Mouse (Mus musculus) lung, embryonic 15.5 days (tissue): Measurements from ENCODE around the gene 3110040M04Rik. TPM values are rescaled to one million over a fixed set of nuclear protein-coding genes. Genes with fewer than 3 reads are reported as not detected.
"Not testable (repeated sequence)": the region's sequence is repeated elsewhere in the genome, so short reads cannot be mapped to it uniquely, and the experiment has no call there.

Experiments used
- ATAC-seq: fragments of 200-750 bp; cut with Nextera tagmentation; 2 replicates; pipeline ENCODE4 v1.8.0; 2017; ENCODE audit warnings: moderate number of reproducible peaks, borderline replicate concordance; ENCODE audit not compliant: low FRiP score, low TSS enrichment; ENCODE audit errors: extremely low read depth
- H3K27ac ChIP-seq: fragments of 300-500 bp; sonication (generic); 2 replicates; pipeline ENCODE4 v1.5.1; 2015; ENCODE audit warnings: moderate library complexity, mild to moderate bottlenecking, inconsistent platforms
- H3K27me3 ChIP-seq: fragments of 300-500 bp; sonication (generic); 2 replicates; pipeline ENCODE4 v1.6.1; 2015; ENCODE audit warnings: inconsistent platforms
- H3K36me3 ChIP-seq: fragments of 300-500 bp; sonication (generic); 2 replicates; pipeline ENCODE4 v1.6.1; 2015; ENCODE audit warnings: inconsistent platforms
- H3K4me1 ChIP-seq: fragments of 300-500 bp; sonication (generic); 2 replicates; pipeline ENCODE4 v1.6.1; 2015; ENCODE audit warnings: inconsistent platforms
- H3K4me2 ChIP-seq: fragments of 300-500 bp; sonication (generic); 2 replicates; pipeline ENCODE4 v1.6.1; 2015; ENCODE audit warnings: inconsistent platforms, mild to moderate bottlenecking, moderate library complexity
- H3K4me3 ChIP-seq: fragments of 300-500 bp; sonication (generic); 2 replicates; pipeline ENCODE4 v1.5.1; 2015; ENCODE audit warnings: mild to moderate bottlenecking, inconsistent platforms
- H3K9ac ChIP-seq: fragments of 300-500 bp; sonication (generic); 2 replicates; pipeline ENCODE4 v1.6.1; 2015; ENCODE audit warnings: inconsistent platforms
- H3K9me3 ChIP-seq: fragments of 300-500 bp; sonication (generic); 2 replicates; pipeline ENCODE4 v1.6.1; 2016; ENCODE audit warnings: inconsistent platforms
- WGBS: fragments of 180-500 bp; shearing (Covaris S2); methylation state at CpG from one replicate; pipeline ENCODE4 v1.1.7; 2015; 5-methylcytosine and 5-hydroxymethylcytosine counted together
- polyA plus RNA-seq: library from polyadenylated mRNA; unstranded; fragments of >200 nt; fragmentation: Nextera tagmentation; extraction: Ambion mirVana; gene quantifications from 2 replicates; pipeline ENCODE4 v1.2.1, GENCODE M21; 2015

The 3110040M04Rik gene
- polyA plus RNA-seq: not detected in 2 replicates

DNA sequence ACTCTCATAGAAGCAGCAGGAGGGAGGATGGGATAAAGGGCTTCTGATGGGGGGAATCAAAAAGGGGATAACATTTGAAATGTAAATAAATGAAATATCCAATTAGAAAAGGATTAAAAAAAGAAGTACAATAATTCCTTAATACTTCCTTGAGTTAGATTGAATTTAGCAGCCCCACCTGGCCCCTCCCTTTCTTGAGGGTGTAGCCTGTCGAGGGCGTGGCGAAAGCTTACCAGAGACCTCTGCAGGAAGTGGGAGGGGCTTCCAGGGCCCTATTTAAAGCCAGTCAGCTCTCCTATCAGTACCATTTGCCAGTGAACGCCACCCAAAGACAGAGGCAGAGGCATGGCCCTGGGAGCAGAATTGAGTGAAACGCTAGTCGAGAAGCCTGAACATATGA is at the start of gene 3110040M04Rik:
Gene 3110040M04Rik (plus strand): TSS at position 304 of the 400 bp plus-strand sequence.
- ATAC-seq, H3K9ac ChIP-seq, H3K4me1 ChIP-seq, H3K4me2 ChIP-seq, H3K9me3 ChIP-seq, H3K27ac ChIP-seq, H3K4me3 ChIP-seq, H3K36me3 ChIP-seq, H3K27me3 ChIP-seq: not testable (repeated sequence)
- no CpG with 5 or more reads among the region's 6 CpGs for WGBS

DNA sequence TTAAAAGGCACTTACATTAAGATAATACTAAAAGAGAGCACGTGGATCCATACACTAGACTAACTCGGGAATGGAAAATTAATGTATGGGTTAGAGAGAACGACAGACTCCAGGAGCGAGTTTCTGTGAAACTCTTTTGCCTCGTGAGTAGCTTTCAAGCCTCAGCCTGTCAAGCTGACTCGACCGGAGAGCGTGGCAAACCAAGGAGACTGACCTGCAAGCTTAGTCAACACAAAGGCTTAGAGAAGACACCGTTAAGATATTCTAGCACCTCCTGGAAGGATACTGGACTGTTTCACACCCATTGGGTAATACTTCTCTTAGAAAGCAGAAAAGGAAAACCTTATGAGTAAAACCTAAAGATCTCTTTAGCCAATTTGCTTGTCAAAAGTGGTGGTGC is 49.8 kb upstream of the 3110040M04Rik start:
- H3K4me2 ChIP-seq, H3K4me1 ChIP-seq, H3K9me3 ChIP-seq, H3K27me3 ChIP-seq, H3K36me3 ChIP-seq, H3K9ac ChIP-seq, H3K27ac ChIP-seq, H3K4me3 ChIP-seq, ATAC-seq: not testable (repeated sequence)
- WGBS: 86% methylated on average over 9 of the region's 9 CpGs

DNA sequence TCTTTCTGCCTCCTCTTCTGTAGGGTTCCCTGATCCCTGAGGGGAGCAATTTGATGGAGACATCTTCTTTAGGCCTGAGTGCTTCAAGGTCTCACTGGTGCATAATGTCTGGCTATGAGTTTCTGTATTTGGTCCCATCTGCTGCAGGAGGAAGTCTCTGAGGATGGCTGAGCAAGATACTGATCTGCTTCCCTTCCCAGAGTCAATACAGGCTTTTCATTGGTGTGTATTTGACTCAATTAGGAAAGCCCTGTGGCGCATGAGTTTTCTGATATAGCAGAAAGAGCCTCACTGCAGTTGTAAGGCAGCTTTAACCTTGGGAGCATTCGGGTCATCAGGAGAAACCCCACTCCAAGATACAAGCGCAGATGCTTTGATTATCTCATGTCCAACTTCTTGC is 47.8 kb upstream of the 3110040M04Rik start:
- ATAC-seq: no peak

DNA sequence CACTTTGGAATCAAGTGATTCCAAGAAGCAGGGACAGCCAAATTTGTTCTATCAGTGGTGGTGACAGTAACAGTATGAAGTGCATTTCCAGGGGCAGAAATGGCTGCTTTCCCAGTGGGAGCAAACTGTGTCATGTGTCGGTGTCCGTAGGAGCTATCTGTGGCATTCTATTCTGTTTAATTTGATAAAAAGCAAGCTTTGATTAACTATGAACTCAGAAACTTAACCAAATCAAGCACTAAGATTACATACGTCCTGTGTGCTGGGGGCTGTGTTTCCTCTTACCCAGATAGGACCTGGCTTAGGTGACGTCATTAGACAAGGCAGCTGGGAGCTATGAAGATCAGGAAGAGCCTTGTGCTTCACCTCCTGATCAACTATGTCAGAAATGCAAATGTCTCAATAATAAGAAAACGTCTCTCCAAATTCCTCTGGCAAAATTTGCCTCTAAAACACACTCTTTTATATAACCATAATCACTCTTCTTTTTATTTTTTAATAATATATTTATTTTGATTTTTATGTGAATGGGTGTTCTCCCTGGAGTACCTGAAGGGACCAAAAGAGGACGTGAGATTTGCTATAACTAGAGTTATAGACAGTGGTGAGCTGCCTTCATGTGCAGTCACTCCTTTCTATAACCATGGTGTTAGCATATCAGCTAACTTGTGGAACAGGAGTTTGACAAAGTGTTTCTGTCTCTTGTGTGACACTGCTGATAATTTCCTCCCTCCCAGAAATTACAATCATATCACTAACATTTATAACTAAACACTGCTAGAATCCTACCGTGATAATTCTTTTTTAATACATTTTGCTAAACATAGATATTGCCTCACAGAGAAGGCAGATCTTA is 46.9 kb upstream of the 3110040M04Rik start:
- H3K9me3 ChIP-seq: no peaks in the 10 kb centered on the region
- no peak for ATAC-seq
- no peak overlapping the region for H3K27ac ChIP-seq
- no peaks in the 10 kb centered on the region for H3K36me3 ChIP-seq
- no peak overlapping the region for H3K4me3 ChIP-seq
- H3K4me1 ChIP-seq: no peaks in the 10 kb centered on the region
- no peaks in the 10 kb centered on the region for H3K27me3 ChIP-seq
- H3K9ac ChIP-seq: no peak overlapping the region
- 56% methylated on average over 7 of the region's 7 CpGs for WGBS
- H3K4me2 ChIP-seq: no peak overlapping the region

More for the DNA sequence above, 47.8 kb upstream of the 3110040M04Rik start:
- Histone ChIP-seq H3K36me3 (no peaks in the 10 kb centered on the region), H3K9ac (no peak overlapping the region), H3K27ac (no peak overlapping the region), H3K9me3 (no peaks in the 10 kb centered on the region), H3K4me1 (no peaks in the 10 kb centered on the region), H3K4me2 (no peak overlapping the region), H3K4me3 (no peak overlapping the region), H3K27me3 (no peaks in the 10 kb centered on the region)
- WGBS: 83% methylated on average over 3 of the region's 3 CpGs

DNA sequence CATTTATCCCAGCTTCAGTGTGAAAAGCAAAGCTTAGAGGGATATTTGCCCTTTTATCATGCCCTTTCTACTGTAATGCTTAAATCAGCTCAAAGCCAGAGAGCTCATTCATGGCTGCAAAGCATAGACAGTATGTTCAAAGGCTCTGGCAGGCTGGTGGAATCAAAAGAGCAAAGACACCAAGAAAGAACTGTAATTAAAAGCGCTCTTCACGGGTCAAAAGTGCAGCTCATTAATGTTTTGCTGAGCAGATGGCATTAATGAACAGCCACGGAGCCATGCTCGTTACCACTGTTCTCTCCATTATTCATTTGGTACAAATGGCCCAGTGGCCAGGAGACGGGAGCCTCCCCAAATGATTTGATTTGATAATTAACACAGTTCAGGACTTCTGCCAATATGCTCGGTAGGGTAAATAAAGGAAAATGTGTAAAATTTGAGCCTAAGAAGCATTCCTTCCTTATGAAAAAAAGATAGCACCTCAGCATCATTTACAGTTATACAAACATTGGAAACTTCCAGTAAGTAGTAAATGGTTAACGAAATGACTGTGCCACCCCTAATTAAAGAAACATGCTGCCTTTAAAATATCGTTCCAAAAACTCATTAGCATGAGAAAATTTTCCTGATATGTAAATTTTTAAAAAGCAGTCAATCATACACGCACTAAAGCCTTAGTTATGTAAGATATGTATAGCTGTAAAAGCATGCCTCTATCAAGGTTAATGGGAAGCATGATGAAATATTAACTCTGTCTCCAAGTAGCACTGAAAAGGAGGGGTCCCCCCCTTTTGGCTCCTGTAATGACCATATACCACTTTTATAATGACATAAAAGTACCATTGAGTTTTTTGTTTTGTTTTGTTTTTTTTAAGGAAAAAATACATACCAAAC is 45.7 kb upstream of the 3110040M04Rik start:
- Histone ChIP-seq H3K27ac (no peak overlapping the region), H3K9me3 (no peaks in the 10 kb centered on the region), H3K4me3 (no peak overlapping the region), H3K9ac (no peak overlapping the region), H3K36me3 (no peaks in the 10 kb centered on the region), H3K4me2 (no peak overlapping the region), H3K4me1 (no peaks in the 10 kb centered on the region), H3K27me3 (no peaks in the 10 kb centered on the region)
- ATAC-seq: no peak
- 77% methylated on average over 9 of the region's 9 CpGs for whole genome bisulfite sequencing

DNA sequence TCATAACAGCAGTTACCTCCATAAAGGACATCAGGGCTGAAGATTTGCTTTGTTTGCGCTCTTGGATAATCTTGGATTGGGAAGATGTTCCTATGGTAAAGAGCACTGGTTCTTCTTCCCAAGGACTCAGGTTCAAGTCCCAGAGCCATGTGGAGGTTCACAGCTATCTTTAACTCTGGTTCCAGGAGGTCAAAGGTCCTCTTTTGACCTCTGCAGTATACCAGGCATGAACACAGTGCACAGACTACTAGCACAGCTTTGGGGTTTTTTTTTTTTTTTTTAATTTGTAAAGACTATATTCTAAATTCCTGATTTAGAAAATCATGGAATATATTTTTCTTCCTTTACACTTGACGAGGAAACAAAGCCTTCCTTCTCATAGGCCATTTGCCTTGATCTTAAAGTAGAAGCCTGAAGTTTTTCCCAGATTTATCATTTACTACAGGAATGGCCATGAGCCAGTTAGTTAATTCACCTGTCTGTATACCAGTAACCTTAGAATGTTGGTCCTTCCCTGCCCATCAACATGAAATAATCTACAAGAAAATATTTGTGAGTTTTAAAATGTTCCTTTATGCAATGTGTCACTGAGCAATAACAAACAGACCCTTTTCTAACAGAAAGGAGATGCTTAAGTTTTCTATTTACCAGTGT is 44.9 kb upstream of the 3110040M04Rik start:
- 85% methylated on average over 2 of the region's 2 CpGs for WGBS
- H3K36me3 ChIP-seq: no peaks in the 10 kb centered on the region
- H3K9ac ChIP-seq: no peak overlapping the region
- ATAC-seq: no peak
- no peak overlapping the region for H3K27ac ChIP-seq
- H3K4me3 ChIP-seq: no peak overlapping the region
- H3K9me3 ChIP-seq: no peaks in the 10 kb centered on the region
- H3K27me3 ChIP-seq: no peaks in the 10 kb centered on the region
- H3K4me1 ChIP-seq: no peaks in the 10 kb centered on the region
- no peak overlapping the region for H3K4me2 ChIP-seq

DNA sequence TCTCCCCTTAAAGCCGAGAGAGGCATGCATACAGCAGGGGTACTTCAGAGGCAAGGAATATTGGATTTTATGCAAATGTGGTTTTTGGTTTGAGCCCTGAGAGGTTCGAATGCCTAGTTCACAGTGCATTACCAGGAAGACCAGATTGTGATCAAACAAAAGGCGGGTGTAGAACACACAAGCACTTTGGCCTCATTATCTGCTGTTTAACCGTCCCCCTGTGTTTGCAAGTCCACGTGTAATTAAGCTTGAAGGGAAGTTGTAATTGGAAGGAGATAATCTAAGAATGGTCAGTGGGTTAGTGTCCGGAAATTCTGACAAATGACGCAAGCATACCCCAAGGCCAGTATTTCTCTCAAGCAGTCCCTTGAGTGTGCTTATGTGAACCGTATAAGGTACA is 37.9 kb upstream of the 3110040M04Rik start:
- Histone ChIP-seq H3K4me3 (no peak overlapping the region), H3K4me1 (peaks cover 5% of the 10 kb centered on the region; the same call in 1 of the 2 replicates), H3K9me3 (no peaks in the 10 kb centered on the region), H3K9ac (no peak overlapping the region), H3K27ac (no peak overlapping the region), H3K4me2 (no peak overlapping the region), H3K27me3 (no peaks in the 10 kb centered on the region), H3K36me3 (no peaks in the 10 kb centered on the region)
- ATAC-seq: no peak
- 37% methylated on average over 8 of the region's 8 CpGs for WGBS

DNA sequence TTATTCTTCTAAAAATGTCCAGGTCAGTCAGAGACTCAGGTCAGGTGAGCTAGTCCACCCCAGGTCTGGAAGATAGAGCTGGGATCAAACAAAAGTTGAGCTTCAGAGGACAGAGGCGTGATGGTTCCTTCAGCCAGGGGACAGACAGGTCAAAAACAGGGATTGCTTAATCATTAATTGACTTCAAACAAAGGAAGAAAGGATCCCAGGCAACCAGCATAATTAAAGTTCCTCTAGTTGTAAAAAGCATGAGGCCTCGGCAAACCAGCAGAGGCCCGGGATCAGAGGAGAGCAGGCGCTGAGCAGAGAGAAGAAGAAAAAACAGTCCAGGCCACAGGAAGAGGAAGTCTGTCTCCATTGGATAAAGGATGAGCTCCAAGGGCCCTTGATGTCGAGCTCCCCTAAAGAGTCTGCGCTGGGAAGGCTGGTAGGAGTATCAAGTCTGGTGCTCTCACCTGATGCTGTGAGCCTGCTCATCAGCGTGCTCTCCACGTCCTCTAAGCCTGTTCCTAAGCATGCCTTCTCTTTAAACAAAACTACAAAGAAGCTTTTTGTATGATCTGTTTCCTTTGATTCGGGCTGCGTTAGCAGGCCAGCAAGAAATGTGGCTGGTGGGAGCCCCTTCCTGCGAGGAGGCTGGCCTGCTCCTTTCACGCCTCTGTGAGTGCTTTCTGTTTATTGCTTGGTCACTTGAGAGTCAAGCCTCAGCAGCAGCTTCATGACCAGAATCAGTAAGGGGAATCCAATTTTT is 36.4 kb upstream of the 3110040M04Rik start:
- ATAC-seq: no peak
- Histone ChIP-seq H3K27ac (no peak overlapping the region), H3K27me3 (no peaks in the 10 kb centered on the region), H3K4me3 (no peak overlapping the region), H3K9me3 (no peaks in the 10 kb centered on the region), H3K9ac (no peak overlapping the region), H3K36me3 (no peaks in the 10 kb centered on the region), H3K4me1 (peaks cover 5% of the 10 kb centered on the region; the same call in 1 of the 2 replicates), H3K4me2 (no peak overlapping the region)
- 23% methylated on average over 12 of the region's 12 CpGs for WGBS

DNA sequence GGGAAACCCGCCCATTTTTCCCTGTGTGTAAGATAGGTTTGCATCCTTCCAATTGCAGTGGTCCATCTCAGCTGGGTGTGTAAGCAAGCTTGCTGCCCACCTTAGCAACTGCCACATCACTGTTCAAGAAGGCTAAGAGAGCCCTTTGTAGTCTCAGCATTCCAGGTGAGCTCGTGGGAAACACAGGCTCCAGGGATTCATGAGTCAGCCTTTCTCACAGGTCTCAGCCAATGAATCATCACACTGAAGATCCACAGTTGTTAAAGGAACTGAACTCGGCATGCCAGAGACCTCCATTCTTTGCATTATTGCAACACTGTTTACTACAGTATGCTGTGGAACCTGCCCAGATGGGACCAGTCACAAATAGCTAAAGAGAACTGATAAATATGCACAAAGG is 35.3 kb upstream of the 3110040M04Rik start:
- Histone ChIP-seq H3K4me1 (peaks cover 5% of the 10 kb centered on the region; the same call in 1 of the 2 replicates), H3K27ac (no peak overlapping the region), H3K9ac (no peak overlapping the region), H3K4me2 (no peak overlapping the region), H3K36me3 (no peaks in the 10 kb centered on the region), H3K9me3 (no peaks in the 10 kb centered on the region), H3K4me3 (no peak overlapping the region), H3K27me3 (no peaks in the 10 kb centered on the region)
- 64% methylated on average over 3 of the region's 3 CpGs for WGBS
- ATAC-seq: no peak

DNA sequence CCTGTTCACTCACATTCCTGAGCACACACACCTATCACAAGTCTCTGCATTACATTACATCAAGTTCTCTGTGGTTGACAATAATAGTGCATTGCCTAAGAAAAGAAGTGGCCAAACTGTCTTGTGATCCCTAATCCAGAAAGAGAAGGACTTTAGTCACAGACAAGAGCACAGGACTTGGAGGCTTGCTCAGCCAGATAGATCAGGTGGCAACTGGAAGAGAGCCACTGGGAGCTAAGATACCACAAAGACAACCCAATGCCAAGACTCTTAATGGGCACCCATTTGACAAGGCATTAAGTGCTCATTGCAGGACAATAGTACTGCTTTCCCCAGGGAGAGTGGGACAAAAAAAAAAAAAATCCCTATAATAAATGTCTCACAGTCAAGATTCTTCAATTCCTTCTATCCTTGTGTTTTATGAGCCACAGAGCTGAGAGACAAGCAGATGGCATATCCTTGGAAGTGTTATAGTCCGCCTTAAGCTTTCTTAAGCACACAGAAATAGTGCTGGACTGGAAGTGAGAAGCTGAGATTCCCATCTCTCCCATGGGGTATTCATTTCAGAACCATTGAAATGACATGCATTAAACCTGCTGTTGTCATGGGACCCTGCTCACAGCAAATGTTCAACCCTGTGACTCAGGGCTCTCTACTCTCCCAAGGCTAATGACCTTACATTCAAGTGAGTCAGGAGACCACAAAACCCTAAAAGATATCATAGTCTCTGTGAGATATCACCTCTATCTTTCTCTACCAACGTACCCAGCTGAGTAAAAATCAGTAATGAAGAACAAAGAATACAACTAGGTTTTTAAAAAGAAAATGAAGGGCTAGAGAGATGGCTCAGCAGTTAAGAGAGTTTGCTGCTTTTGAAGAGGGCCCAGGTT is 32.1 kb upstream of the 3110040M04Rik start:
- Histone ChIP-seq H3K27me3 (no peaks in the 10 kb centered on the region), H3K9me3 (no peaks in the 10 kb centered on the region), H3K4me2 (no peak overlapping the region), H3K9ac (no peak overlapping the region), H3K36me3 (no peaks in the 10 kb centered on the region), H3K4me1 (peaks cover 5% of the 10 kb centered on the region; the same call in 1 of the 2 replicates), H3K4me3 (no peak overlapping the region), H3K27ac (no peak overlapping the region)
- 87% methylated on average over 2 of the region's 2 CpGs for WGBS
- no peak for ATAC-seq
